Mouse (Mus musculus) left cerebral cortex, postnatal 25 days (tissue): ENCODE measurements around the gene Myl7. TPM values are rescaled to one million over a fixed set of nuclear protein-coding genes. Genes with fewer than 3 reads are reported as not detected.

Experiments
- DNase-seq, 2 experiments: peaks; one replicate each; pipeline ENCODE4 v3.0.0; 2022; ENCODE audit warnings: low spot score in 2 of 2, mixed read lengths in 1 of 2
- intact Hi-C: fragments of 180-260 bp; cut with DNase I; formaldehyde crosslinking; loops from one replicate; pipeline ENCODE4 v1.15.1; 2025
- total RNA-seq, 2 experiments: library from RNA; stranded (reverse); gene quantifications; 2 replicates each; pipeline ENCODE4 v1.2.3; 2021

Myl7 gene
- total RNA-seq, 2 experiments from 2014 or later = not detected

GRCm38 (mm10) chr11:5873192-5873591, 25.4 kb downstream of the Myl7 start:
- no peak for DNase-seq
- intact Hi-C loops = no loop called here

- intact Hi-C loops = no loop called here
- DNase-seq = no peak
Observed at GRCm38 (mm10) chr11:5872707-5873106, 25.9 kb downstream of the Myl7 start.

GRCm38 (mm10) chr11:5870069-5870468, 28.5 kb downstream of the Myl7 start:
- intact Hi-C loops = no loop called here
- DNase-seq = no peak

GRCm38 (mm10) chr11:5869331-5869730, 29.3 kb downstream of the Myl7 start:
- intact Hi-C loops = no loop called here
- DNase-seq = no peak

- DNase-seq = no peak
- intact Hi-C loops = no loop called here
Observed at GRCm38 (mm10) chr11:5868324-5868723, 30.3 kb downstream of the Myl7 start.

- DNase-seq = no peak
- intact Hi-C loops = no loop called here
Observed at GRCm38 (mm10) chr11:5867196-5867595, 31.4 kb downstream of the Myl7 start.

- intact Hi-C loops = no loop called here
- DNase-seq = no peak
Observed at GRCm38 (mm10) chr11:5862394-5863105, 36.0 kb downstream of the Myl7 start.

- no peak for DNase-seq
- intact Hi-C loops = no loop called here
Observed at GRCm38 (mm10) chr11:5861678-5862393, 36.7 kb downstream of the Myl7 start, which contains the start of gene Aebp1. TSS of gene Aebp1 (plus strand) at chr11:5861947.

- intact Hi-C loops = no loop called here
- DNase-seq = no peak
Observed at GRCm38 (mm10) chr11:5860639-5861038, 37.9 kb downstream of the Myl7 start.

- intact Hi-C loops = no loop called here
- no peak for DNase-seq
Observed at GRCm38 (mm10) chr11:5859883-5860550, 38.6 kb downstream of the Myl7 start.

GRCm38 (mm10) chr11:5858723-5859122, 39.9 kb downstream of the Myl7 start:
- intact Hi-C loops = no loop called here
- DNase-seq = no peak

GRCm38 (mm10) chr11:5856479-5857130, 42.0 kb downstream of the Myl7 start:
- intact Hi-C loops = no loop called here
- no peak for DNase-seq

GRCm38 (mm10) chr11:5855902-5856301, 42.7 kb downstream of the Myl7 start:
- intact Hi-C loops = no loop called here
- DNase-seq = peak; percentile 30 to 57

- no peak for DNase-seq
- intact Hi-C loops = no loop called here
Observed at GRCm38 (mm10) chr11:5855481-5855880, 43.1 kb downstream of the Myl7 start.

- intact Hi-C loops = no loop called here
- DNase-seq = no peak
Observed at GRCm38 (mm10) chr11:5852314-5852713, 46.3 kb downstream of the Myl7 start.

GRCm38 (mm10) chr11:5851021-5851736, 47.4 kb downstream of the Myl7 start:
- no peak for DNase-seq
- intact Hi-C loops = no loop called here

GRCm38 (mm10) chr11:5850452-5850851, 48.1 kb downstream of the Myl7 start:
- intact Hi-C loops = no loop called here
- no peak for DNase-seq

GRCm38 (mm10) chr11:5849316-5849715, 49.3 kb downstream of the Myl7 start:
- intact Hi-C loops = no loop called here
- no peak for DNase-seq

GRCm38 (mm10) chr11:5848741-5849140, 49.8 kb downstream of the Myl7 start:
- peak; percentile 52 to 74 for DNase-seq
- intact Hi-C loops = no loop called here
